Mouse (Mus musculus): ENCODE data around the gene Dync2li1. TPM values are rescaled to one million over a fixed set of nuclear protein-coding genes. Genes with fewer than 3 reads are reported as not detected.

Gene Dync2li1
- polyA plus RNA-seq, 1 experiment from 2014 or later = 32.9 TPM

- Histone ChIP-seq H3K9me3 (replicated peaks; ENCODE audit: control insufficient read depth, low read length) (no peaks in the 10 kb centered on the region), H3K4me3 (replicated peaks; ENCODE audit: low read length) (no peak overlapping the region), H3K4me1 (ENCODE audit: control insufficient read depth, insufficient read depth, low read length) (no peaks in the 10 kb centered on the region), H3K27me3 (ENCODE audit: control insufficient read depth, insufficient read depth, low read length) (no peaks in the 10 kb centered on the region), H3K36me3 (ENCODE audit: control insufficient read depth, insufficient read depth, low read length) (0 out of 2 replicates have a peak, but pooled peaks cover 6% of the 10 kb centered on the region), H3K9ac (ENCODE audit: low read length) (no peak overlapping the region), H3K27ac (ENCODE audit: low read length) (no peak overlapping the region), H3K4me2 (ENCODE audit: low read depth, low read length) (no peak overlapping the region)
- 89% methylated on average over 16 of the region's 16 CpGs for WGBS
- no peak for ATAC-seq (ENCODE audit: insufficient read depth, low FRiP score)
Measured at GRCm38 (mm10) chr17:84591431-84592150, 34.7 kb upstream of the Dync2li1 start.

- Histone ChIP-seq H3K4me1 (ENCODE audit: control insufficient read depth, insufficient read depth, low read length) (no peaks in the 10 kb centered on the region), H3K9me3 (replicated peaks; ENCODE audit: control insufficient read depth, low read length) (no peaks in the 10 kb centered on the region), H3K4me2 (ENCODE audit: low read depth, low read length) (peak overlapping the region; percentile 24; the same call in 1 of the 2 replicates), H3K9ac (ENCODE audit: low read length) (no peak overlapping the region), H3K4me3 (replicated peaks; ENCODE audit: low read length) (no peak overlapping the region), H3K36me3 (ENCODE audit: control insufficient read depth, insufficient read depth, low read length) (0 out of 2 replicates have a peak, but pooled peaks cover 8% of the 10 kb centered on the region), H3K27ac (ENCODE audit: low read length) (no peak overlapping the region; the same call in 1 of the 2 replicates), H3K27me3 (ENCODE audit: control insufficient read depth, insufficient read depth, low read length) (no peaks in the 10 kb centered on the region)
- ATAC-seq (ENCODE audit: insufficient read depth, low FRiP score) = no peak; the same call in 1 of the 2 replicates
- 31% methylated on average over 10 of the region's 10 CpGs for WGBS
Measured at GRCm38 (mm10) chr17:84596015-84596441, 30.3 kb upstream of the Dync2li1 start.

GRCm38 (mm10) chr17:84596501-84596900 is 29.8 kb upstream of the Dync2li1 start:
- H3K4me2 ChIP-seq (ENCODE audit: low read depth, low read length) = peak overlapping the region; percentile 24; the same call in 1 of the 2 replicates
- no peak overlapping the region; the same call in 1 of the 2 replicates for H3K27ac ChIP-seq (ENCODE audit: low read length)
- H3K27me3 ChIP-seq (ENCODE audit: control insufficient read depth, insufficient read depth, low read length) = no peaks in the 10 kb centered on the region
- H3K9ac ChIP-seq (ENCODE audit: low read length) = no peak overlapping the region
- 0 out of 2 replicates have a peak, but pooled peaks cover 8% of the 10 kb centered on the region for H3K36me3 ChIP-seq (ENCODE audit: control insufficient read depth, insufficient read depth, low read length)
- WGBS = 41% methylated on average over 7 of the region's 7 CpGs
- no peaks in the 10 kb centered on the region for H3K4me1 ChIP-seq (ENCODE audit: control insufficient read depth, insufficient read depth, low read length)
- ATAC-seq (ENCODE audit: insufficient read depth, low FRiP score) = no peak
- H3K4me3 ChIP-seq (replicated peaks; ENCODE audit: low read length) = no peak overlapping the region
- H3K9me3 ChIP-seq (replicated peaks; ENCODE audit: control insufficient read depth, low read length) = no peaks in the 10 kb centered on the region

GRCm38 (mm10) chr17:84597859-84598258 is 28.4 kb upstream of the Dync2li1 start:
- Histone ChIP-seq H3K4me1 (ENCODE audit: control insufficient read depth, insufficient read depth, low read length) (0 out of 2 replicates have a peak, but pooled peaks cover under 1% of the 10 kb centered on the region), H3K4me2 (ENCODE audit: low read depth, low read length) (no peak overlapping the region), H3K9ac (ENCODE audit: low read length) (no peak overlapping the region), H3K27me3 (ENCODE audit: control insufficient read depth, insufficient read depth, low read length) (no peaks in the 10 kb centered on the region), H3K27ac (ENCODE audit: low read length) (no peak overlapping the region), H3K36me3 (ENCODE audit: control insufficient read depth, insufficient read depth, low read length) (0 out of 2 replicates have a peak, but pooled peaks cover 3% of the 10 kb centered on the region), H3K4me3 (replicated peaks; ENCODE audit: low read length) (no peak overlapping the region), H3K9me3 (replicated peaks; ENCODE audit: control insufficient read depth, low read length) (no peaks in the 10 kb centered on the region)
- 87% methylated on average over 12 of the region's 12 CpGs for WGBS
- ATAC-seq (ENCODE audit: insufficient read depth, low FRiP score) = no peak

GRCm38 (mm10) chr17:84598928-84599327 is 27.4 kb upstream of the Dync2li1 start:
- H3K9ac ChIP-seq (ENCODE audit: low read length) = no peak overlapping the region
- 0 out of 2 replicates have a peak, but pooled peaks cover 3% of the 10 kb centered on the region for H3K36me3 ChIP-seq (ENCODE audit: control insufficient read depth, insufficient read depth, low read length)
- no peak overlapping the region for H3K4me3 ChIP-seq (replicated peaks; ENCODE audit: low read length)
- ATAC-seq (ENCODE audit: insufficient read depth, low FRiP score) = no peak
- H3K4me2 ChIP-seq (ENCODE audit: low read depth, low read length) = no peak overlapping the region
- WGBS = 93% methylated on average over 7 of the region's 7 CpGs
- no peaks in the 10 kb centered on the region for H3K9me3 ChIP-seq (replicated peaks; ENCODE audit: control insufficient read depth, low read length)
- H3K4me1 ChIP-seq (ENCODE audit: control insufficient read depth, insufficient read depth, low read length) = peaks cover 4% of the 10 kb centered on the region; the same call in 1 of the 2 replicates
- H3K27ac ChIP-seq (ENCODE audit: low read length) = no peak overlapping the region
- no peaks in the 10 kb centered on the region for H3K27me3 ChIP-seq (ENCODE audit: control insufficient read depth, insufficient read depth, low read length)

GRCm38 (mm10) chr17:84600051-84600983 is 26.0 kb upstream of the Dync2li1 start:
- WGBS = 69% methylated on average over 9 of the region's 9 CpGs
- H3K9me3 ChIP-seq (replicated peaks; ENCODE audit: control insufficient read depth, low read length) = no peaks in the 10 kb centered on the region

GRCm38 (mm10) chr17:84601805-84602204 is 24.5 kb upstream of the Dync2li1 start:
- H3K27ac ChIP-seq (ENCODE audit: low read length) = no peak overlapping the region
- no peak overlapping the region for H3K4me2 ChIP-seq (ENCODE audit: low read depth, low read length)
- H3K9ac ChIP-seq (ENCODE audit: low read length) = no peak overlapping the region
- no peak for ATAC-seq (ENCODE audit: insufficient read depth, low FRiP score)
- H3K9me3 ChIP-seq (replicated peaks; ENCODE audit: control insufficient read depth, low read length) = no peaks in the 10 kb centered on the region
- WGBS = 91% methylated on average over 5 of the region's 5 CpGs
- H3K36me3 ChIP-seq (ENCODE audit: control insufficient read depth, insufficient read depth, low read length) = 0 out of 2 replicates have a peak, but pooled peaks cover 3% of the 10 kb centered on the region
- H3K27me3 ChIP-seq (ENCODE audit: control insufficient read depth, insufficient read depth, low read length) = no peaks in the 10 kb centered on the region
- H3K4me1 ChIP-seq (ENCODE audit: control insufficient read depth, insufficient read depth, low read length) = peaks cover 4% of the 10 kb centered on the region; the same call in 1 of the 2 replicates
- H3K4me3 ChIP-seq (replicated peaks; ENCODE audit: low read length) = no peak overlapping the region

More at GRCm38 (mm10) chr17:84600051-84600983, 26.0 kb upstream of the Dync2li1 start:
- peaks cover 4% of the 10 kb centered on the region; the same call in 1 of the 2 replicates for H3K4me1 ChIP-seq (ENCODE audit: control insufficient read depth, insufficient read depth, low read length)
- H3K4me2 ChIP-seq (ENCODE audit: low read depth, low read length) = no peak overlapping the region
- no peak for ATAC-seq (ENCODE audit: insufficient read depth, low FRiP score)
- no peak overlapping the region for H3K27ac ChIP-seq (ENCODE audit: low read length)
- no peak overlapping the region for H3K9ac ChIP-seq (ENCODE audit: low read length)
- no peak overlapping the region for H3K4me3 ChIP-seq (replicated peaks; ENCODE audit: low read length)
- H3K27me3 ChIP-seq (ENCODE audit: control insufficient read depth, insufficient read depth, low read length) = no peaks in the 10 kb centered on the region
- 0 out of 2 replicates have a peak, but pooled peaks cover 3% of the 10 kb centered on the region for H3K36me3 ChIP-seq (ENCODE audit: control insufficient read depth, insufficient read depth, low read length)

GRCm38 (mm10) chr17:84603202-84603627 is 23.1 kb upstream of the Dync2li1 start:
- Histone ChIP-seq H3K9ac (ENCODE audit: low read length) (no peak overlapping the region), H3K36me3 (ENCODE audit: control insufficient read depth, insufficient read depth, low read length) (0 out of 2 replicates have a peak, but pooled peaks cover 3% of the 10 kb centered on the region), H3K9me3 (replicated peaks; ENCODE audit: control insufficient read depth, low read length) (no peaks in the 10 kb centered on the region), H3K4me3 (replicated peaks; ENCODE audit: low read length) (no peak overlapping the region), H3K4me2 (ENCODE audit: low read depth, low read length) (no peak overlapping the region), H3K27ac (ENCODE audit: low read length) (peak overlapping the region; percentile 47; the same call in 1 of the 2 replicates), H3K4me1 (ENCODE audit: control insufficient read depth, insufficient read depth, low read length) (peaks cover 4% of the 10 kb centered on the region; the same call in 1 of the 2 replicates), H3K27me3 (ENCODE audit: control insufficient read depth, insufficient read depth, low read length) (no peaks in the 10 kb centered on the region)
- peak; percentile 72; the same call in 1 of the 2 replicates for ATAC-seq (ENCODE audit: insufficient read depth, low FRiP score)
- WGBS = 24% methylated on average over 9 of the region's 9 CpGs
